Mouse (Mus musculus) MEL (cell line): ENCODE results near the gene Slc35b1.

Source experiments
- BHLHE40 ChIP-seq: IDR thresholded peaks from 2 replicates; pipeline ENCODE4 v1.6.1; 2012; ENCODE audit warnings: low read depth, mild to moderate bottlenecking, inconsistent platforms, low read length, improper control_type of control experiment, borderline replicate concordance
- EP300 ChIP-seq, 2 experiments: IDR thresholded peaks; 2 replicates each; pipeline ENCODE4 v1.6.1; 2011; ENCODE audit warnings: improper control_type of control experiment in 2 of 2, low read length in 2 of 2, low read depth in 1 of 2, mild to moderate bottlenecking in 1 of 2
- ETS1 ChIP-seq: IDR thresholded peaks from 2 replicates; pipeline ENCODE4 v1.6.1; 2012; ENCODE audit warnings: low read depth, mild to moderate bottlenecking, inconsistent platforms, low read length, improper control_type of control experiment, moderate library complexity
- KAT2A ChIP-seq: conservative IDR thresholded peaks from 2 replicates; pipeline ENCODE4 v1.6.1; 2012; ENCODE audit warnings: low read depth, low read length, improper control_type of control experiment, inconsistent platforms
- MYC ChIP-seq: IDR thresholded peaks from 2 replicates; pipeline ENCODE4 v1.6.1; 2011; ENCODE audit warnings: low read depth, mild to moderate bottlenecking, low read length, improper control_type of control experiment, moderate library complexity
- SMC3 ChIP-seq: IDR thresholded peaks from 2 replicates; pipeline ENCODE4 v1.6.1; 2011; ENCODE audit warnings: low read depth, low read length, improper control_type of control experiment

DNA sequence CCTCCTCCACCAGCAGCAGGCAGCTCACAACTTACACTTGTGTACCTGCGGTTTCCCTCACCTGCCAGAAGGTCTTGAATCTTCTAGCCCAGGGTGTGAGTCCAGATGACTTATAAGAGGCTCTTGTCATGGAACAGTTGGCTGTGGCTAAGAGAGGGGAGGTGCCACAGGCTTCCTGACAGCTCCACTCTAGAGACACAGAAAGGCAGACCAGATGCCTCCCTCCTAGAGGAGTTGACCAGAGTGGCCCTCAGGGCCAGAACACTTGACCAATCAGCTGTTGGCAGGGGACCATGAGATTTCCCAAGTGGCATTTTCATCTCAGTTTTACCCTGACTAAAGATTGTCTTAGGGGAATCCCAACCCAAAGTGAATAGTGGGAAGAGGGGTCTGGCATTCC is 3.3 kb upstream of the Slc35b1 start:
- TF ChIP-seq MYC (no peak), EP300 (IDR thresholded peaks at IDR 0.05; ENCODE audit: low read depth in 1 of 2, low read length in 2 of 2) (no peak), ETS1 (no peak), KAT2A (no peak), SMC3 (no peak), BHLHE40 (no peak)
